Mouse (Mus musculus): ENCODE results near the gene Arhgap35. TPM values are rescaled to one million over a fixed set of nuclear protein-coding genes. Genes with fewer than 3 reads are reported as not detected.
A peak's percentile ranks its signal among the peaks of the same experiment; 100 is the strongest.

Gene Arhgap35
- total and polyA plus RNA-seq, 2 experiments from 2014 or later = 27.0 to 149 TPM

DNA sequence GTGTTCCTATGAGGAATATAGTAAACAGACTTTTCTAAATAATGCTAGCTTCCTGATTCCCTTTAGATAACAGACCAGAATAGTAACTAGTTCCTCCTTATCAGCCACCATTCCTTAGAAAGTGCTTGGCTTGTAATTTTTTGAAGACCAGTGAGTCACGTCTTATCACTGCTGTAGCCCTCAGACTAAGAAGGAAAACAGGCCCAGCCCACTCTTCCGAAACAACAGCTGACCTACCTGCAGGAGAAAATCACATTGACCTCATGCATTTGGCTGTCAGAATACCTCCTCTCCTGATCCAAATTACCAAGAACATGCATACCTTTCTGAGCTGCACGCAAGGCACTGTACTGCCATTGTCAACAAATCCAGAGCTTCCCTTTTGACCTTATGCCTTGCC is 32.5 kb downstream of the Arhgap35 start:
- no peak for ATAC-seq
- WGBS = 88% methylated on average over 3 of the region's 3 CpGs
- H3K4me2 ChIP-seq (ENCODE audit: low read depth) = no peak overlapping the region
- no peak overlapping the region for H3K4me3 ChIP-seq (ENCODE audit: low read depth, low read length)
- no peaks in the 10 kb centered on the region for H3K27me3 ChIP-seq (ENCODE audit: insufficient read depth, low read length)
- no peak overlapping the region for H3K9ac ChIP-seq
- H3K9me3 ChIP-seq (ENCODE audit: low read length) = no peaks in the 10 kb centered on the region
- H3K4me1 ChIP-seq (ENCODE audit: insufficient read depth) = no peaks in the 10 kb centered on the region; the same call in 1 of the 2 replicates
- no peak for TF ChIP-seq CTCF (IDR thresholded peaks at IDR 0.05; ENCODE audit: low read depth)
- H3K27ac ChIP-seq (ENCODE audit: low read depth, low read length) = no peak overlapping the region
- no peaks in the 10 kb centered on the region for H3K36me3 ChIP-seq (ENCODE audit: insufficient read depth)
- no peak for DNase-seq

DNA sequence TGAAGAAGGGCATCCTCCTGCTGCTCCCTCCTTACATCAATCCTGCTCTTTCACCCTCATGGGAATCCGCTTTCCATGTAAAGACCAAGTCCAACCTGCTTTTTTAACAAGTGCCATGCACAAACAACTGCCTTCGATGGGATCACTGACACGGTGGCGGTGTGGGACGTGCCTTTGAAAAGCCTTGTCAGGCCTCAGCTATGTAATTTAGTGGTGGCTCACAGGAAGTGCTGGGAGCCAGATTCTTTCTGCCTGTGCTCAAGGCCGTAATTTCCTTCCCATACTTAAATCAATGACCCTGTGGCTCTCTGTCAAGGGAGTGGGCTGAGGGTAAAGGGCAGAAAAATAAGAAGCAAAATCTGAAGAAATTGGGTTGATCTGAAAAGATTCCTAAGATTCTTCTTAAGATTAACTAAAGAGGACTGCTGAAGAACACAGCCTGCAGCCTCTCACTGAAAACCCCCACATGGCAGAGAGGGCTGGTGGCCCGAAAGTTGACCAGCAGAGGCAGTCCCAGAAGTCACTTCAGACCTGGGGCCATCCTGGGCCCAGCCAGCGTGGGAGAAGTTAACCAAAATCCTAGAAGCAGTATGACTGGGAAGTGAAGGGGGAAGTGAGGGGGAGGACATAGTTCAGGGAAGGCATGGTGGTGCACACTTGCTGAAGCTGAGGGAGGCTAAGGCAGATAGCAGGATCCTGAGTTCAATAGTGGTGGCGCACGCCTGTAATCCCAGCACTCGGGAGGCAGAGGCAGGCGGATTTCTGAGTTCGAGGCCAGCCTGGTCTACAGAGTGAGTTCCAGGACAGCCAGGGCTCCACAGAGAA is 33.3 kb downstream of the Arhgap35 start:
- no peak for ATAC-seq
- H3K27me3 ChIP-seq (ENCODE audit: insufficient read depth, low read length) = no peaks in the 10 kb centered on the region
- peak; percentile 4 for DNase-seq
- H3K4me1 ChIP-seq (ENCODE audit: insufficient read depth) = no peaks in the 10 kb centered on the region; the same call in 1 of the 2 replicates
- WGBS = 63% methylated on average over 13 of the region's 13 CpGs
- H3K9ac ChIP-seq = no peak overlapping the region
- H3K9me3 ChIP-seq (ENCODE audit: low read length) = no peaks in the 10 kb centered on the region
- no peaks in the 10 kb centered on the region for H3K36me3 ChIP-seq (ENCODE audit: insufficient read depth)
- no peak overlapping the region for H3K4me3 ChIP-seq (ENCODE audit: low read depth, low read length)
- H3K27ac ChIP-seq (ENCODE audit: low read depth, low read length) = no peak overlapping the region
- no peak overlapping the region for H3K4me2 ChIP-seq (ENCODE audit: low read depth)
- TF ChIP-seq CTCF (IDR thresholded peaks at IDR 0.05; ENCODE audit: low read depth) = no peak

DNA sequence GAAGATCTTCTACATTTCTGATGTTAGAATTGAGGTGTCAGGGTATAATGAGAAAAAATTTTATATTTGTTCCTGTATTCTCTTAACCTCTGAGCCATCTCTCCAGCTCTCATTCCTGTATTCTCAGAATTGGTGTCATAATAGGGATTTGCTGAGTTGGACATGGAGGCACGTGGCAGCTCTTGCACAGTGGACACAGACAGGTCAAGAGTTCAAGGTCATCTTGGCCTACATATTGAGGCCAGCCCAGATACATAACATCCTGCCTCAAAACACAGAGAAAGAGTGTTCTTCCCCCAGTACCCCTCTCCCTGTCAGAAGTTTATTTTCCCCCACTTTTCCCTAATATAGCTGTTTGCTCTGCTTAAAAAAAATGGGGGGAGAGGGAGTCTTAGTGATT is 38.1 kb downstream of the Arhgap35 start:
- Histone ChIP-seq H3K27ac (ENCODE audit: low read depth, low read length) (no peak overlapping the region), H3K4me2 (ENCODE audit: low read depth) (no peak overlapping the region), H3K27me3 (ENCODE audit: insufficient read depth, low read length) (no peaks in the 10 kb centered on the region), H3K9ac (no peak overlapping the region), H3K9me3 (ENCODE audit: low read length) (no peaks in the 10 kb centered on the region), H3K4me1 (ENCODE audit: insufficient read depth) (no peaks in the 10 kb centered on the region; the same call in 1 of the 2 replicates), H3K36me3 (ENCODE audit: insufficient read depth) (no peaks in the 10 kb centered on the region), H3K4me3 (ENCODE audit: low read depth, low read length) (no peak overlapping the region)
- ATAC-seq = no peak
- 77% methylated on average over 1 of the region's 1 CpGs for WGBS
- TF ChIP-seq CTCF (IDR thresholded peaks at IDR 0.05; ENCODE audit: low read depth) = no peak
- DNase-seq = no peak

DNA sequence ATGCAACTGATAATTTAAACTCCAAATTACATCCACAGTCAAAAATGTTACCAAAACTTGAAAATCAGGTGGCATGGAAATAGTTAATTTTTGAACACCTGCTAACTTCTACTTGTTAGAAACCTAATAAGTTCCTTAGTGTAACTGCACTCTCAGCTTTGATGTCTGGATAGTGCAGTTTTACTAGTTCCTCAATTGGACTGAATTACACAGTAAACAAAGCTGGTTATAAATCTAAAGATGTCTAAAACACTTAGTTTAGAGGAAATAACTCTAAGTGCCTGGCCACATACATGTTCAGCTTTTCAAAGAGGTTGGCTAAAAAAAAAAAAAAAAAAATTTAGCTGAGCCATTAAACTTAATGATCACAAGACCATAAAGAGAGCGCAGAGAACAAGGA is 43.6 kb downstream of the Arhgap35 start:
- H3K4me3 ChIP-seq (ENCODE audit: low read depth, low read length) = no peak overlapping the region
- H3K4me2 ChIP-seq (ENCODE audit: low read depth) = no peak overlapping the region
- H3K9me3 ChIP-seq (ENCODE audit: low read length) = no peaks in the 10 kb centered on the region
- no peak overlapping the region for H3K27ac ChIP-seq (ENCODE audit: low read depth, low read length)
- DNase-seq (no peak), ATAC-seq (no peak)
- H3K4me1 ChIP-seq (ENCODE audit: insufficient read depth) = no peaks in the 10 kb centered on the region
- H3K27me3 ChIP-seq (ENCODE audit: insufficient read depth, low read length) = no peaks in the 10 kb centered on the region
- no peaks in the 10 kb centered on the region for H3K36me3 ChIP-seq (ENCODE audit: insufficient read depth)
- TF ChIP-seq CTCF (IDR thresholded peaks at IDR 0.05; ENCODE audit: low read depth) = no peak
- WGBS = 94% methylated on average over 1 of the region's 1 CpGs
- no peak overlapping the region for H3K9ac ChIP-seq

DNA sequence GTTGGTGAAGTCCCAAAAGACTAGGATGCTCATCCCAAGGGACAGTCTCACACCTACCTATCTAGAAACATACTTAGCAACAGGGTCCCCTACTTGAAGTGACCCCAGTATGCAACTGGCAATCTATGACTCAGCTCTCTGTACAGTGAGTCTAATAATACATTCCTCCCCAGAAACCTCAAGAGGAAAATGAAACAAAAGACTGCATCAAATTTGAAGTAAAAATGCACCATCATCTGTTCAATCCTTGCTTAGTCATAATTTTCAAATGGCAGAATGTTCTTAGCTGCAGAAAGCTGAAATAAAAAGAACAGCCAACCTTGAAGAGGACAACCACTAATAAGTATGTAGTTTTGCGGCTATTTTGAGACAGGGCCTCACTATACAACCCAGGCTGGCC is 44.1 kb downstream of the Arhgap35 start:
- Histone ChIP-seq H3K9ac (no peak overlapping the region), H3K36me3 (ENCODE audit: insufficient read depth) (no peaks in the 10 kb centered on the region), H3K4me3 (ENCODE audit: low read depth, low read length) (no peak overlapping the region), H3K4me2 (ENCODE audit: low read depth) (no peak overlapping the region), H3K9me3 (ENCODE audit: low read length) (no peaks in the 10 kb centered on the region), H3K27ac (ENCODE audit: low read depth, low read length) (no peak overlapping the region), H3K27me3 (ENCODE audit: insufficient read depth, low read length) (no peaks in the 10 kb centered on the region), H3K4me1 (ENCODE audit: insufficient read depth) (no peaks in the 10 kb centered on the region)
- ATAC-seq = no peak
- 93% methylated on average over 1 of the region's 1 CpGs for WGBS
- no peak for TF ChIP-seq CTCF (IDR thresholded peaks at IDR 0.05; ENCODE audit: low read depth)
- no peak for DNase-seq

DNA sequence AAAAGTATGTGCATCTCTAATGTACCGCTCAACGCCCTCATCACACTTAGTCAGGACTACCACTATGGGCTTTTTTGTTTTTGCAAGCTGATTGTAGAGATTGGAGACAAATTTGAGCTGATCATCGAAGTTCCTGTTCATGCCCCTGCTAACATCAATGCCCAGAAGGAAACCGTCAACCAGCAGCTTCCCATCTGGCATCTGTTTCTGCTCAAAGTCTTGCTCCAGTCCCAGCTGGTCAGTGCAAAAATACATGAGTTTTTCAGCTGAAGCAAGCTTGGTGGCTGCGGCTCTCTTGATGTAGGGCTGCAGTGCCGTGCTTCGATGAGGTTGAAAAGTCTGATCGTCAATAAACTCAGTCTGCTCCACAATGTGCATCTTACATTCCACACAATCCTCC is 50.3 kb downstream of the Arhgap35 start:
- DNase-seq = no peak
- 97% methylated on average over 8 of the region's 8 CpGs for WGBS
- Histone ChIP-seq H3K27me3 (ENCODE audit: insufficient read depth, low read length) (no peaks in the 10 kb centered on the region), H3K4me1 (ENCODE audit: insufficient read depth) (no peaks in the 10 kb centered on the region), H3K36me3 (ENCODE audit: insufficient read depth) (peaks cover 45% of the 10 kb centered on the region), H3K9me3 (ENCODE audit: low read length) (no peaks in the 10 kb centered on the region), H3K9ac (no peak overlapping the region), H3K4me2 (ENCODE audit: low read depth) (no peak overlapping the region), H3K27ac (ENCODE audit: low read depth, low read length) (no peak overlapping the region), H3K4me3 (ENCODE audit: low read depth, low read length) (no peak overlapping the region)
- TF ChIP-seq CTCF (IDR thresholded peaks at IDR 0.05; ENCODE audit: low read depth) = no peak
- no peak for ATAC-seq

DNA sequence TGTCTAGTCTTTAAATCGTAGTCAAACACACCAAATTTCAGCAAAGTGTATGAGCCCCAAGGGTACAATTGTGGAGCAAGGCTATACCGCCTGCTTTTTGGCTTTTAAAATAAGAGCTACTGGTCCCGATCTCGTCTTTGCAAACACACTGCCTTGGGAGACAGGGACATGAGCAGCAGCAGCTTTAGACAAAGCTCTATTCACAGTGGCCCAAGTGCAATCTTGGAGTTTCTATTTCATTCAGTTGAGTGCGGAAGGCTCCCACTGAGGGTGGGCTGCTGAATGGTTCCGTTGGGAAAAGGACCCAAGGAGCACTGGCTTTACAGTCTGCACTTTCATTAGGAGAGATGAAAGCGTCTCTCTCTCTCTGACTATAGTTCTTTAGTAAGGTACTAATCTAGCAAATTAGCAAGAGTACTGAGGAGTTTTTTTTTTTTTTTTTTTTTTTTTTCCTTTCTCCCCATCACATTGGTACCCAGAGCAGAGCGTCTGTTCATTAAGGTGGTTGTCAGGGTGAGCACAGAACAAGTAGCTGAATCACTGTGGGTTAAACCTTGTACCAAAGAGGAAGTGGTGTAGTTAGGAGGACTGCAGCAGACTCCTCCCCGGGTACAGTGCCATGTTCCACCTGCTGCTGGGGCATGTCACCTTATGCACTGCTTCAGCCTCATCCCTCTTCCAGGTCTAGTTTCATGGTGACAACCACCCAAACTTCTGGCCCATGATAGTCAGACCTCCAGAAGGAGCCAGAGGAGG is 56.8 kb downstream of the Arhgap35 start:
- no peaks in the 10 kb centered on the region for H3K4me1 ChIP-seq (ENCODE audit: insufficient read depth)
- no peaks in the 10 kb centered on the region for H3K9me3 ChIP-seq (ENCODE audit: low read length)
- no peak for TF ChIP-seq CTCF (IDR thresholded peaks at IDR 0.05; ENCODE audit: low read depth)
- H3K4me2 ChIP-seq (ENCODE audit: low read depth) = no peak overlapping the region
- H3K4me3 ChIP-seq (ENCODE audit: low read depth, low read length) = no peak overlapping the region
- no peak overlapping the region for H3K9ac ChIP-seq
- DNase-seq = peak; percentile 13
- WGBS = 25% methylated on average over 9 of the region's 9 CpGs
- no peak overlapping the region for H3K27ac ChIP-seq (ENCODE audit: low read depth, low read length)
- peaks cover 23% of the 10 kb centered on the region for H3K36me3 ChIP-seq (ENCODE audit: insufficient read depth)
- no peaks in the 10 kb centered on the region for H3K27me3 ChIP-seq (ENCODE audit: insufficient read depth, low read length)
- ATAC-seq = peak; percentile 63

Measured in forebrain, postnatal 0 days (tissue).